Mouse (Mus musculus) heart, postnatal 0 days (tissue): ENCODE measurements around the gene Nup107. TPM values are rescaled to one million over a fixed set of nuclear protein-coding genes. Genes with fewer than 3 reads are reported as not detected.

ENCODE experiments used
- ATAC-seq: fragments of 200-750 bp; cut with Nextera tagmentation; 2 replicates; pipeline ENCODE4 v1.8.0; 2017; ENCODE audit warnings: low read depth, moderate number of reproducible peaks, moderate library complexity; ENCODE audit not compliant: insufficient read depth
- DNase-seq: peaks from one replicate; pipeline ENCODE4 v3.0.0-alpha.2; 2016; ENCODE audit warnings: low spot score
- H3K27ac ChIP-seq: fragments of 300-500 bp; sonication (generic); 2 replicates; pipeline ENCODE4 v1.5.1; 2014; ENCODE audit warnings: low read depth, mild to moderate bottlenecking
- H3K27me3 ChIP-seq: fragments of 300-500 bp; sonication (generic); 2 replicates; pipeline ENCODE4 v1.6.1; 2014; ENCODE audit warnings: low read length, mixed read lengths; ENCODE audit not compliant: control insufficient read depth, insufficient read depth
- H3K36me3 ChIP-seq: fragments of 300-500 bp; sonication (generic); replicated peaks from 2 replicates; pipeline ENCODE4 v1.6.1; 2014; ENCODE audit warnings: low read length, mixed read lengths; ENCODE audit not compliant: control insufficient read depth, insufficient read depth
- H3K4me1 ChIP-seq: fragments of 300-500 bp; sonication (generic); 2 replicates; pipeline ENCODE4 v1.6.1; 2014; ENCODE audit warnings: antibody characterized with exemption; ENCODE audit not compliant: control insufficient read depth, insufficient read depth
- H3K4me2 ChIP-seq: fragments of 300-500 bp; sonication (generic); 2 replicates; pipeline ENCODE4 v1.6.1; 2014; ENCODE audit warnings: low read depth, mild to moderate bottlenecking, low read length, moderate library complexity
- H3K4me3 ChIP-seq: fragments of 300-500 bp; sonication (generic); 2 replicates; pipeline ENCODE4 v1.5.1; 2014; ENCODE audit warnings: low read depth, low read length
- H3K9ac ChIP-seq: fragments of 300-500 bp; sonication (generic); replicated peaks from 2 replicates; pipeline ENCODE4 v1.6.1; 2014; ENCODE audit warnings: low read depth, low read length, mixed read lengths
- H3K9me3 ChIP-seq: fragments of 300-500 bp; sonication (generic); replicated peaks from 2 replicates; pipeline ENCODE4 v1.6.1; 2016; ENCODE audit warnings: low read length; ENCODE audit not compliant: control insufficient read depth
- CTCF ChIP-seq: IDR thresholded peaks from 2 replicates; pipeline ENCODE4 v1.5.1; 2016; ENCODE audit warnings: antibody characterized with exemption, control low read depth, low read depth
- EP300 ChIP-seq: IDR thresholded peaks from 2 replicates; pipeline ENCODE4 v1.6.1; 2016; ENCODE audit warnings: antibody characterized with exemption, low read depth
- WGBS: fragments of 180-500 bp; shearing (Covaris S2); extraction: QIAGEN DNeasy Blood & Tissue Kit; methylation state at CpG from one replicate; pipeline ENCODE4 v1.1.7; 2014; 5-methylcytosine and 5-hydroxymethylcytosine counted together
- polyA plus RNA-seq: library from polyadenylated mRNA; unstranded; fragments of >200 nt; fragmentation: Nextera tagmentation; extraction: Ambion mirVana; gene quantifications from 2 replicates; pipeline ENCODE4 v1.2.1, GENCODE M21; 2015
- total RNA-seq: library from RNA; depleted of rRNA; stranded (reverse); fragments of >200 nt; gene quantifications from 2 replicates; pipeline ENCODE4 v1.2.3, GENCODE M21; 2014; ENCODE audit warnings: low replicate concordance

The Nup107 gene
- total and polyA plus RNA-seq, 2 experiments from 2014 or later: 18.6 to 23.6 TPM

GRCm38 (mm10) chr10:117756784-117757183 is 35.7 kb downstream of the Nup107 start:
- ATAC-seq: no peak
- no peak for TF ChIP-seq CTCF
- Histone ChIP-seq H3K4me1 (no peaks in the 10 kb centered on the region), H3K9me3 (no peaks in the 10 kb centered on the region), H3K4me2 (no peak overlapping the region), H3K9ac (no peak overlapping the region), H3K36me3 (peaks cover 87% of the 10 kb centered on the region), H3K27ac (no peak overlapping the region), H3K4me3 (no peak overlapping the region), H3K27me3 (no peaks in the 10 kb centered on the region)
- 92% methylated on average over 5 of the region's 5 CpGs for WGBS
- no peak for DNase-seq

- no peaks in the 10 kb centered on the region for H3K4me1 ChIP-seq
- DNase-seq: no peak
- no peak for TF ChIP-seq CTCF
- WGBS: 89% methylated on average over 11 of the region's 11 CpGs
- no peaks in the 10 kb centered on the region for H3K9me3 ChIP-seq
- no peak overlapping the region for H3K9ac ChIP-seq
- H3K4me3 ChIP-seq: no peak overlapping the region
- no peak for ATAC-seq
- no peaks in the 10 kb centered on the region for H3K27me3 ChIP-seq
- H3K4me2 ChIP-seq: no peak overlapping the region
- H3K36me3 ChIP-seq: peaks cover 87% of the 10 kb centered on the region
- peak overlapping the region; percentile 57; the same call in 1 of the 2 replicates for H3K27ac ChIP-seq
Measured at GRCm38 (mm10) chr10:117755799-117756467, 36.6 kb downstream of the Nup107 start.

- TF ChIP-seq EP300 (no peak), CTCF (no peak)
- Histone ChIP-seq H3K27ac (peak overlapping the region; percentile 57; the same call in 1 of the 2 replicates), H3K4me2 (no peak overlapping the region), H3K36me3 (peaks cover 85% of the 10 kb centered on the region), H3K9ac (no peak overlapping the region), H3K27me3 (no peaks in the 10 kb centered on the region), H3K9me3 (no peaks in the 10 kb centered on the region), H3K4me3 (no peak overlapping the region), H3K4me1 (no peaks in the 10 kb centered on the region)
- DNase-seq (no peak), ATAC-seq (no peak)
- 84% methylated on average over 13 of the region's 13 CpGs for WGBS
Measured at GRCm38 (mm10) chr10:117755086-117755798, 37.3 kb downstream of the Nup107 start.

GRCm38 (mm10) chr10:117754609-117754940 is 37.9 kb downstream of the Nup107 start:
- Histone ChIP-seq H3K4me1 (no peaks in the 10 kb centered on the region), H3K27ac (no peak overlapping the region; the same call in 1 of the 2 replicates), H3K9ac (no peak overlapping the region), H3K9me3 (no peaks in the 10 kb centered on the region), H3K4me2 (no peak overlapping the region), H3K4me3 (no peak overlapping the region), H3K36me3 (peaks cover 85% of the 10 kb centered on the region), H3K27me3 (no peaks in the 10 kb centered on the region)
- ATAC-seq (no peak), DNase-seq (no peak)
- WGBS: 96% methylated on average over 7 of the region's 7 CpGs
- no peak for TF ChIP-seq EP300
- TF ChIP-seq CTCF: no peak

GRCm38 (mm10) chr10:117753711-117754608 is 38.5 kb downstream of the Nup107 start:
- H3K4me3 ChIP-seq: no peak overlapping the region
- WGBS: 92% methylated on average over 8 of the region's 8 CpGs

More at GRCm38 (mm10) chr10:117753711-117754608, 38.5 kb downstream of the Nup107 start:
- Histone ChIP-seq H3K4me2 (no peak overlapping the region), H3K4me1 (no peaks in the 10 kb centered on the region), H3K27ac (no peak overlapping the region), H3K36me3 (peaks cover 82% of the 10 kb centered on the region), H3K27me3 (no peaks in the 10 kb centered on the region), H3K9me3 (no peaks in the 10 kb centered on the region), H3K9ac (no peak overlapping the region)
- TF ChIP-seq EP300: no peak
- no peak for TF ChIP-seq CTCF
- no peak for DNase-seq
- no peak for ATAC-seq
